11 mouse cellular contexts compared by ENCODE assay signal in the genomic region with DNA sequence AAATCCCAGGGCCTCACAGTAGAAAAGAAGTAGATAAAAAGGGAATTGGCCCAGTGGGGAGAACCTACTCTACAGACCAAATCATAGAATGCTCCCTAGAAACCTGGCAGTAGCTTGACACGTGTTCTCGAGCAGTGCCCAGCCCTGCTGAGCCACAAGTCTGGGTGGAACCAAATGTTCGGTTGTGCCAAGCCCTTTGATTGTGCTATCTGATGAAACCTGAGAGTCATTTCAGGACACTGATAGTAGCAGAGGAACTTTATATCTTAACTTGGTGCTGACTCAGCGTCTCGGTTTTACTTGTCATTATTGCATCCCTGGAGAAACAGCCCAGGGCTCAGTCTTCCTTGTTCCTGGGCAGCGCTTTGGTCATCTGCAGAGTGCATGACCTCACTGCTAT.
DNase-seq lines count a peak whose midpoint lies in the region; ATAC-seq lines count a peak whose summit lies in the region.
"Had no signal": no experiment of that assay in that cellular context is flagged by ENCODE, and none has a peak within 500 bp of the region (broad histone marks: within the 10 kb centered on the region; RNA-seq: fewer than 3 reads in every experiment).

No protein-coding gene starts in this region.

- intact Hi-C loops in heart, postnatal 36 days (cut with DNase I): no loop called here

- H3K4me3 ChIP-seq in liver, embryonic 12.5 days: no peak overlapping the region
- H3K4me3 ChIP-seq: heart, embryonic 15.5 days had no signal

- H3K9ac ChIP-seq in liver, embryonic 12.5 days: no peak overlapping the region
- H3K9ac ChIP-seq: heart, embryonic 15.5 days had no signal

- DNase-seq in 3T3-L1 (ENCODE audit: low read depth, low spot score): peak; percentile 18
- peak; percentile 41 for DNase-seq in cerebellum, adult 9-10 months
- no peak for DNase-seq in frontal cortex, postnatal 36 days (ENCODE audit: low spot score in 2 of 2)
- no peak for DNase-seq in heart, postnatal 36 days
- DNase-seq in kidney, adult 8-10 months: no peak
- DNase-seq: adrenal gland, adult 2 months; lung, postnatal 10 days; thymus, adult 2 months had no signal

- H3K4me1 ChIP-seq in liver, embryonic 12.5 days: peaks cover 8% of the 10 kb centered on the region

- no peak overlapping the region for H3K4me2 ChIP-seq in liver, embryonic 12.5 days
- H3K4me2 ChIP-seq: heart, embryonic 15.5 days had no signal

- no peaks in the 10 kb centered on the region for H3K27me3 ChIP-seq in liver, embryonic 12.5 days (replicated peaks)
- H3K27me3 ChIP-seq: heart, embryonic 15.5 days had no signal

- H3K36me3 ChIP-seq in liver, embryonic 12.5 days: 0 out of 2 replicates have a peak, but pooled peaks cover 6% of the 10 kb centered on the region

- 38% methylated on average over 6 of the region's 6 CpGs for WGBS in liver, embryonic 12.5 days (ENCODE audit: insufficient replicate concordance)

- H3K9me3 ChIP-seq in liver, embryonic 12.5 days (replicated peaks): no peaks in the 10 kb centered on the region
- H3K9me3 ChIP-seq: heart, embryonic 15.5 days had no signal

- H3K27ac ChIP-seq in liver, embryonic 12.5 days: no peak overlapping the region
- H3K27ac ChIP-seq: heart, embryonic 15.5 days had no signal

- ATAC-seq in CD4-positive, CD25-positive, alpha-beta regulatory T cell, adult 4 months: peak; percentile 65
- peak; percentile 61 for ATAC-seq in liver, embryonic 12.5 days

Comparison
In these comparisons a context has a peak if more than half of its experiments do, and no peak if none do; other contexts are left out.
1. DNase-seq: peak in 3T3-L1 (single experiment) and cerebellum, adult 9-10 months (single experiment); none in frontal cortex, postnatal 36 days (0 of 2), heart, postnatal 36 days (0 of 2) and kidney, adult 8-10 months (0 of 2).